In genomic region chr1:162336640-162337039, GRCm38 (mm10) we compare ENCODE assay signal across 8 mouse cellular contexts.
A peak's percentile ranks its signal among the peaks of the same experiment; 100 is the strongest.
DNase-seq lines count a peak whose midpoint lies in the region; ATAC-seq and TF ChIP-seq lines count a peak whose summit lies in the region.

No protein-coding gene starts in this region.

- H3K36me3 ChIP-seq in kidney, adult 2 months (ENCODE audit: control insufficient read depth, insufficient read depth, low read length), result no peaks in the 10 kb centered on the region
- H3K36me3 ChIP-seq in G1E (replicated peaks), result no peaks in the 10 kb centered on the region
- no peaks in the 10 kb centered on the region for H3K36me3 ChIP-seq in limb, embryonic 15.5 days

- H3K4me2 ChIP-seq in limb, embryonic 15.5 days, result no peak overlapping the region

- WGBS in kidney, adult 2 months, result 28% methylated on average over 1 of the region's 1 CpGs
- 37% methylated on average over 1 of the region's 1 CpGs for WGBS in limb, embryonic 15.5 days

- no peak for TF ChIP-seq POLR2A in kidney, adult 2 months (IDR thresholded peaks at IDR 0.05; ENCODE audit: low read depth, low read length)

- H3K9me3 ChIP-seq in G1E (replicated peaks), result no peaks in the 10 kb centered on the region
- no peaks in the 10 kb centered on the region for H3K9me3 ChIP-seq in limb, embryonic 15.5 days

- no peak overlapping the region for H3K27ac ChIP-seq in kidney, adult 2 months (ENCODE audit: insufficient read depth, low read depth, low read length)
- H3K27ac ChIP-seq in limb, embryonic 15.5 days, result peak overlapping the region; percentile 80; the same call in 1 of the 2 replicates

- no peaks in the 10 kb centered on the region for H3K4me1 ChIP-seq in kidney, adult 2 months (ENCODE audit: control insufficient read depth, insufficient read depth, low read length)
- H3K4me1 ChIP-seq in G1E (ENCODE audit: insufficient read depth, low read depth, low read length), result no peaks in the 10 kb centered on the region
- H3K4me1 ChIP-seq in limb, embryonic 15.5 days, result peaks cover 7% of the 10 kb centered on the region; the same call in 1 of the 2 replicates

- peak; percentile 58 for DNase-seq in kidney, adult 2 months
- DNase-seq in kidney, postnatal 4 days, result no peak
- DNase-seq in G1E (ENCODE audit: low spot score), result peak; percentile 7
- peak; percentile 89 for DNase-seq in embryo, embryonic 10.5 days (ENCODE audit: low spot score)
- no peak for DNase-seq in ovary, postnatal 36 days (ENCODE audit: low spot score)
- no peak for DNase-seq in layer of hippocampus, adult 9-10 months (ENCODE audit: low spot score)

- H3K27me3 ChIP-seq in kidney, adult 2 months (replicated peaks; ENCODE audit: control insufficient read depth, insufficient read depth, low read length), result no peaks in the 10 kb centered on the region
- H3K27me3 ChIP-seq in G1E (ENCODE audit: insufficient read depth, low read length), result 0 out of 2 replicates have a peak, but pooled peaks cover 2% of the 10 kb centered on the region
- H3K27me3 ChIP-seq in limb, embryonic 15.5 days, result no peaks in the 10 kb centered on the region

- ATAC-seq in G1E (ENCODE audit: extremely low read depth, insufficient number of reproducible peaks, low FRiP score, poor library complexity, severe bottlenecking), result no peak
- ATAC-seq in limb, embryonic 15.5 days (ENCODE audit: insufficient number of reproducible peaks, low FRiP score, low TSS enrichment, low read depth), result no peak
- no peak for ATAC-seq in megakaryocyte, adult 5-6 weeks (ENCODE audit: poor library complexity, severe bottlenecking)

- H3K4me3 ChIP-seq in kidney, adult 2 months (ENCODE audit: insufficient read depth, low read depth, low read length), result no peak overlapping the region
- H3K4me3 ChIP-seq in G1E (ENCODE audit: low read depth, low read length), result no peak overlapping the region
- H3K4me3 ChIP-seq in limb, embryonic 15.5 days, result no peak overlapping the region

- no peak overlapping the region for H3K9ac ChIP-seq in limb, embryonic 15.5 days

- 0 out of 2 replicates have a peak, but pooled peaks have one; percentile 8 for TF ChIP-seq CTCF in kidney, adult 2 months (conservative IDR thresholded peaks at IDR 0.05; ENCODE audit: insufficient read depth, insufficient read length, low read depth, low read length)
- TF ChIP-seq CTCF in G1E (IDR thresholded peaks at IDR 0.05; ENCODE audit: low read depth, low read length), result no peak

Comparison
In these comparisons a context has a peak if more than half of its experiments do, and no peak if none do; other contexts are left out.
1. DNase-seq: peak in kidney, adult 2 months (single experiment), G1E (single experiment) and embryo, embryonic 10.5 days (single experiment); none in kidney, postnatal 4 days (0 of 2), ovary, postnatal 36 days (single experiment) and layer of hippocampus, adult 9-10 months (single experiment).